Mouse (Mus musculus) mouse trophoblast stem cell (cell line): Measurements from ENCODE around the gene Aox3.

Experiments used
- in situ Hi-C, 2 experiments: fragments of 300-500 bp; cut with MseI, MboI; formaldehyde crosslinking; loops; 2 replicates in 1 of 2; 3 replicates in 1 of 2; pipeline ENCODE4 v1.15.1; 2025

Gene Aox3

GRCm38 (mm10) chr1:58112880-58113279 is at the start of gene Aox3:
Gene Aox3 (plus strand): TSS chr1:58113130.
- in situ Hi-C loops, result no loop called here

- in situ Hi-C loops, result no loop called here
These were observed 47.8 kb upstream of the Aox3 start for GRCm38 (mm10) chr1:58065151-58065550.

- in situ Hi-C loops, result no loop called here
These were observed 47.3 kb upstream of the Aox3 start for GRCm38 (mm10) chr1:58065606-58066005.

- in situ Hi-C loops, result no loop called here
These were observed 43.7 kb upstream of the Aox3 start for GRCm38 (mm10) chr1:58069181-58069580.

- in situ Hi-C loops, result no loop called here
These were observed 42.8 kb upstream of the Aox3 start for GRCm38 (mm10) chr1:58070091-58070490.

GRCm38 (mm10) chr1:58071006-58071405 is 41.9 kb upstream of the Aox3 start:
- in situ Hi-C loops, result no loop called here

- in situ Hi-C loops, result no loop called here
These were observed 41.4 kb upstream of the Aox3 start for GRCm38 (mm10) chr1:58071509-58071908.

- in situ Hi-C loops, result no loop called here
These were observed 40.5 kb upstream of the Aox3 start for GRCm38 (mm10) chr1:58072416-58072815.

GRCm38 (mm10) chr1:58072991-58073730 is 39.8 kb upstream of the Aox3 start:
- in situ Hi-C loops, result no loop called here

GRCm38 (mm10) chr1:58074266-58074665 is 38.7 kb upstream of the Aox3 start:
- in situ Hi-C loops, result no loop called here

- in situ Hi-C loops, result no loop called here
These were observed 35.0 kb upstream of the Aox3 start for GRCm38 (mm10) chr1:58077882-58078281.

GRCm38 (mm10) chr1:58078390-58078789 is 34.5 kb upstream of the Aox3 start:
- in situ Hi-C loops, result no loop called here

GRCm38 (mm10) chr1:58079689-58080088 is 33.2 kb upstream of the Aox3 start:
- in situ Hi-C loops, result no loop called here

GRCm38 (mm10) chr1:58080446-58080845 is 32.5 kb upstream of the Aox3 start:
- in situ Hi-C loops, result no loop called here

- in situ Hi-C loops, result no loop called here
These were observed 31.6 kb upstream of the Aox3 start for GRCm38 (mm10) chr1:58081356-58081755.

GRCm38 (mm10) chr1:58089316-58089715 is 23.6 kb upstream of the Aox3 start:
- in situ Hi-C loops, result no loop called here

GRCm38 (mm10) chr1:58090191-58090590 is 22.7 kb upstream of the Aox3 start:
- in situ Hi-C loops, result no loop called here

- in situ Hi-C loops, result no loop called here
These were observed 21.7 kb upstream of the Aox3 start for GRCm38 (mm10) chr1:58091213-58091612.

- in situ Hi-C loops, result no loop called here
These were observed 20.9 kb upstream of the Aox3 start for GRCm38 (mm10) chr1:58091992-58092560.

GRCm38 (mm10) chr1:58097338-58097737 is 15.6 kb upstream of the Aox3 start:
- in situ Hi-C loops, result no loop called here

GRCm38 (mm10) chr1:58099119-58099518 is 13.8 kb upstream of the Aox3 start:
- in situ Hi-C loops, result no loop called here

- in situ Hi-C loops, result no loop called here
These were observed 11.3 kb upstream of the Aox3 start for GRCm38 (mm10) chr1:58101531-58102146.

- in situ Hi-C loops, result no loop called here
These were observed 10.4 kb upstream of the Aox3 start for GRCm38 (mm10) chr1:58102494-58102893.
